Mouse (Mus musculus) stomach, postnatal 0 days (tissue): ENCODE results near the gene Lactb. TPM values are rescaled to one million over a fixed set of nuclear protein-coding genes. Genes with fewer than 3 reads are reported as not detected.

Source experiments
- ATAC-seq: fragments of 200-750 bp; cut with Nextera tagmentation; 2 replicates; pipeline ENCODE4 v1.8.0; 2017; ENCODE audit not compliant: low FRiP score, low TSS enrichment
- DNase-seq: peaks from one replicate; pipeline ENCODE4 v3.0.0-alpha.2; 2016; ENCODE audit warnings: low spot score
- H3K27ac ChIP-seq: fragments of 300-500 bp; sonication (generic); replicated peaks from 2 replicates; pipeline ENCODE4 v1.5.1; 2014; ENCODE audit warnings: mild to moderate bottlenecking, control low read depth
- H3K27me3 ChIP-seq: fragments of 300-500 bp; sonication (generic); 2 replicates; pipeline ENCODE4 v1.6.1; 2014; ENCODE audit warnings: low read length; ENCODE audit not compliant: control insufficient read depth, insufficient read depth
- H3K36me3 ChIP-seq: fragments of 300-500 bp; sonication (generic); 2 replicates; pipeline ENCODE4 v1.6.1; 2014; ENCODE audit warnings: low read length, mixed read lengths; ENCODE audit not compliant: control insufficient read depth, insufficient read depth
- H3K4me1 ChIP-seq: fragments of 300-500 bp; sonication (generic); replicated peaks from 2 replicates; pipeline ENCODE4 v1.6.1; 2014; ENCODE audit warnings: antibody characterized with exemption; ENCODE audit not compliant: control insufficient read depth, insufficient read depth
- H3K4me2 ChIP-seq: fragments of 300-500 bp; sonication (generic); replicated peaks from 2 replicates; pipeline ENCODE4 v1.6.1; 2014; ENCODE audit warnings: low read depth, mild to moderate bottlenecking, control low read depth, moderate library complexity
- H3K4me3 ChIP-seq: fragments of 300-500 bp; sonication (generic); 2 replicates; pipeline ENCODE4 v1.5.1; 2014; ENCODE audit warnings: low read depth, low read length, control low read depth
- H3K9ac ChIP-seq: fragments of 300-500 bp; sonication (generic); 2 replicates; pipeline ENCODE4 v1.6.1; 2014; ENCODE audit warnings: mild to moderate bottlenecking, low read length, control low read depth, mixed read lengths
- H3K9me3 ChIP-seq: fragments of 300-500 bp; sonication (generic); 2 replicates; pipeline ENCODE4 v1.6.1; 2016; ENCODE audit warnings: low read length; ENCODE audit not compliant: control insufficient read depth
- CTCF ChIP-seq: IDR thresholded peaks from 2 replicates; pipeline ENCODE4 v1.5.1; 2016; ENCODE audit warnings: antibody characterized with exemption, low read depth, mild to moderate bottlenecking, moderate library complexity
- EP300 ChIP-seq: optimal IDR thresholded peaks from 2 replicates; pipeline ENCODE3; 2016; ENCODE audit warnings: antibody characterized with exemption
- whole genome bisulfite sequencing: fragments of 180-500 bp; shearing (Covaris S2); extraction: QIAGEN DNeasy Blood & Tissue Kit; methylation state at CpG from one replicate; pipeline ENCODE4 v1.1.7; 2014; 5-methylcytosine and 5-hydroxymethylcytosine counted together
- polyA plus RNA-seq: library from polyadenylated mRNA; unstranded; fragments of >200 nt; fragmentation: Nextera tagmentation; extraction: Ambion mirVana; gene quantifications from 2 replicates; pipeline ENCODE4 v1.2.1, GENCODE M21; 2015

The Lactb gene
- 11.8 and 12.2 TPM in 2 replicates for polyA plus RNA-seq

GRCm38 (mm10) chr9:66975239-66975645 lies at the start of gene Lactb:
Lactb (minus strand) TSS chr9:66975484.
- Histone ChIP-seq H3K4me1 (no peaks in the 10 kb centered on the region), H3K9ac (peak within 1 kb of the TSS; percentile 81), H3K9me3 (no peaks in the 10 kb centered on the region), H3K27ac (peak within 1 kb of the TSS; percentile 92), H3K36me3 (no peaks in the 10 kb centered on the region), H3K27me3 (no peaks in the 10 kb centered on the region), H3K4me3 (peak within 1 kb of the TSS; percentile 92), H3K4me2 (peak within 1 kb of the TSS; percentile 80)
- WGBS, result under 1% methylated on average over 30 of the region's 32 CpGs
- DNase-seq (peak; percentile 98), ATAC-seq (peak; percentile 98)
- TF ChIP-seq EP300 (no peak), CTCF (no peak)

- TF ChIP-seq EP300, result no peak
- TF ChIP-seq CTCF, result no peak
- H3K4me2 ChIP-seq, result no peak overlapping the region
- H3K27me3 ChIP-seq, result no peaks in the 10 kb centered on the region
- ATAC-seq (peak; percentile 40), DNase-seq (no peak)
- WGBS, result 65% methylated on average over 9 of the region's 9 CpGs
- H3K36me3 ChIP-seq, result peaks cover 32% of the 10 kb centered on the region
- no peak overlapping the region for H3K4me3 ChIP-seq
- no peak overlapping the region for H3K9ac ChIP-seq
- no peaks in the 10 kb centered on the region for H3K9me3 ChIP-seq
- H3K4me1 ChIP-seq, result no peaks in the 10 kb centered on the region; the same call in 1 of the 2 replicates
- no peak overlapping the region for H3K27ac ChIP-seq
Observed at GRCm38 (mm10) chr9:67023371-67023770, 48.1 kb upstream of the Lactb start.

GRCm38 (mm10) chr9:67020063-67020462 lies 44.8 kb upstream of the Lactb start:
- no peaks in the 10 kb centered on the region for H3K27me3 ChIP-seq
- H3K4me2 ChIP-seq, result no peak overlapping the region
- WGBS, result 20% methylated on average over 2 of the region's 2 CpGs
- peaks cover 15% of the 10 kb centered on the region for H3K36me3 ChIP-seq
- H3K9me3 ChIP-seq, result no peaks in the 10 kb centered on the region
- no peak for DNase-seq
- no peak for ATAC-seq
- peak overlapping the region; percentile 41; the same call in 1 of the 2 replicates for H3K27ac ChIP-seq
- no peaks in the 10 kb centered on the region for H3K4me1 ChIP-seq
- TF ChIP-seq EP300 (no peak), CTCF (no peak)
- no peak overlapping the region for H3K9ac ChIP-seq
- no peak overlapping the region for H3K4me3 ChIP-seq

- no peaks in the 10 kb centered on the region for H3K27me3 ChIP-seq
- no peak for DNase-seq
- no peak overlapping the region for H3K9ac ChIP-seq
- WGBS, result 55% methylated on average over 2 of the region's 2 CpGs
- no peak for ATAC-seq
- H3K27ac ChIP-seq, result no peak overlapping the region
- no peak overlapping the region for H3K4me3 ChIP-seq
- H3K4me2 ChIP-seq, result no peak overlapping the region
- no peaks in the 10 kb centered on the region for H3K9me3 ChIP-seq
- TF ChIP-seq CTCF (no peak), EP300 (no peak)
- no peaks in the 10 kb centered on the region for H3K36me3 ChIP-seq
- H3K4me1 ChIP-seq, result peaks cover 7% of the 10 kb centered on the region; the same call in 1 of the 2 replicates
Observed at GRCm38 (mm10) chr9:67013501-67013900, 38.2 kb upstream of the Lactb start.

GRCm38 (mm10) chr9:67012470-67012869 lies 37.2 kb upstream of the Lactb start:
- H3K4me1 ChIP-seq, result peaks cover 7% of the 10 kb centered on the region; the same call in 1 of the 2 replicates
- no peak overlapping the region for H3K4me2 ChIP-seq
- 23% methylated on average over 3 of the region's 3 CpGs for WGBS
- no peak overlapping the region for H3K4me3 ChIP-seq
- 0 out of 2 replicates have a peak overlapping the region, but pooled peaks have one; percentile 53 for H3K27ac ChIP-seq
- DNase-seq (no peak), ATAC-seq (peak; percentile 55)
- no peak overlapping the region for H3K9ac ChIP-seq
- H3K9me3 ChIP-seq, result no peaks in the 10 kb centered on the region
- no peaks in the 10 kb centered on the region for H3K27me3 ChIP-seq
- TF ChIP-seq CTCF (no peak), EP300 (no peak)
- no peaks in the 10 kb centered on the region for H3K36me3 ChIP-seq

GRCm38 (mm10) chr9:67011483-67011882 lies 36.2 kb upstream of the Lactb start:
- Histone ChIP-seq H3K27ac (peak overlapping the region; percentile 53; the same call in 1 of the 2 replicates), H3K4me1 (peaks cover 7% of the 10 kb centered on the region; the same call in 1 of the 2 replicates), H3K36me3 (no peaks in the 10 kb centered on the region), H3K4me2 (no peak overlapping the region), H3K9ac (no peak overlapping the region), H3K4me3 (no peak overlapping the region), H3K27me3 (no peaks in the 10 kb centered on the region), H3K9me3 (no peaks in the 10 kb centered on the region)
- 37% methylated on average over 9 of the region's 9 CpGs for WGBS
- TF ChIP-seq CTCF, result no peak
- TF ChIP-seq EP300, result no peak
- ATAC-seq, result peak; percentile 91
- peak; percentile 70 for DNase-seq
